Mouse (Mus musculus): ENCODE results near the gene Slc4a5. TPM values are rescaled to one million over a fixed set of nuclear protein-coding genes. Genes with fewer than 3 reads are reported as not detected.

Gene Slc4a5
- polyA plus RNA-seq, 1 experiment from 2014 or later, result 0.16 TPM

DNA sequence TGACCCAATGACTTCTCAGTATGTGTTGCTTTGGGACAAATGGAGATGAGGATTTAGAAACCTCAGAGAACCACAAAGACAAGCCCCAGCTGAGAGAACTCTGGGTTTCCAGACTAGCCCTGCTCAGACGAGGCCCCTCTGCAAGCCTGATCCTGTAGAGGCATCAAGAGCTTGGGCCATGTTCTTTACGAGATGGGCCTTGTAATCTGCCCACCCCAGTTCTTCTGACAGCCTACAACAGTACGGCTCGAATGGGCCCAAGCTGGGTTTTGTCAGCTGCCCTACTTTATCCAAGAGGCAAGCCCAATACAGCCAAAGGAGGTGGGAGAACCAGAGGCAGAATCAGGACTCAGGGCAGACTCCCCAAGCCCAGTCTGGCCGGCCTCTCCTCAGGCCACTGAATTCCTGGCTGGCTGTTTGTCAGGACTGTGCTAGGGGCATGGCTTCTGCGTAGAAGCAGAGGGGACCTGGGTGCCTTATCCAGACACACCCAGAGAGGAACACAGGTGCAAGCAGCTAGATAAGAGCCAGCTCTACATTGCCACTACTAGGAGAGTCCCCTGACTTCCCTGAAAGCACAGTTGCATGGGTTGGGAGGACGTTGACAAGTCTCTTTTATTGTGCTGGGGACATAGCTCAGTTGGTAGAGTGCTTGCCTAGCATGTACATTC lies 132.0 kb downstream of the Slc4a5 start:
- Histone ChIP-seq H3K4me1 (ENCODE audit: control insufficient read depth in 2 of 2, insufficient read depth in 2 of 2, low read length in 2 of 2) (peaks cover 7 to 14% of the 10 kb centered on the region in 2 experiments), H3K27me3 (ENCODE audit: control insufficient read depth, insufficient read depth, low read length) (no peaks in the 10 kb centered on the region), H3K9me3 (ENCODE audit: control insufficient read depth, low read length) (no peaks in the 10 kb centered on the region), H3K36me3 (ENCODE audit: control insufficient read depth, insufficient read depth, low read length) (peaks cover 44% of the 10 kb centered on the region), H3K9ac (ENCODE audit: low read length) (no peak overlapping the region), H3K27ac (replicated peaks in 1 of 2; ENCODE audit: control insufficient read depth in 1 of 2, insufficient read depth in 1 of 2, low read depth in 2 of 2, low read length in 2 of 2) (no peak overlapping the region), H3K4me2 (ENCODE audit: low read length) (no peak overlapping the region), H3K4me3 (ENCODE audit: control insufficient read depth in 1 of 2, insufficient read depth in 1 of 2, low read depth in 1 of 2, low read length in 2 of 2) (no peak overlapping the region)
- no peak for ATAC-seq (ENCODE audit: insufficient number of reproducible peaks, insufficient read depth, low FRiP score, low read depth)
- 82% methylated on average over 7 of the region's 7 CpGs for WGBS

DNA sequence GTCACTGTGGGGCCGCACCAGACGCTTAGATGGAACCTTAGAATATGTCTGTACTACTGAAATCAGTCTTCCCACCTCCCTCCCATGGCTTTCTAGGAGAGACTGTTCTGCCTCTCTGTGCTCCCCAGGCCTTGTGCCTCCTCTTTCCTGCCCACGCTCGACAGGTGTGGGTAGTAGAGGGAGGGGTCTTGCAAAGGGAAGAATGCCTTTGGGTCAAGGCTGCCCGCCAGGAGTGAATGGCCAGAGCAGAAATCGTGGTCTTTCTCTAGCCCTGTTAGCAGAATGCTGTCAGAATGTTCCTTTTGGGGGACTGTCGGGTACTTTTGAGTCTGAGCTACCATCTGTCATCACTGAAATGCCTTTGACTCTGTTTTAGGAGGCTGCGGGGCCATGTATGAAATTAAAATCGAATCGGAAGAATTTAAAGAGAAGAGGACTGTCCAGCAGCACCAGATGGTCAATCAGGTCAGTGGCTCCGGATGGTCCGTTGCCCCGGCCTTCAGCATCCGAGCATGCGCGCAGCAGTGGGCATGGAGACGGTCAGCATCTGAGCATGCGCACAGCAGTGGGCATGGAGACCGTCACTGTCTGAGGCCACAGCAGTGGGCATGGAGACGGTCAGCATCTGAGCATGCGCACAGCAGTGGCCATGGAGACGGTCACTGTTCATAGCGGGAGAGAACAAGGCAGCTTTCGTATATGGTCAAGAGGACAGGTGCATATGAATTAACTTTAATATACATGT lies 133.2 kb downstream of the Slc4a5 start:
- Histone ChIP-seq H3K4me1 (ENCODE audit: control insufficient read depth in 2 of 2, insufficient read depth in 2 of 2, low read length in 2 of 2) (peaks cover 7 to 16% of the 10 kb centered on the region in 2 experiments), H3K9ac (ENCODE audit: low read length) (no peak overlapping the region), H3K36me3 (ENCODE audit: control insufficient read depth, insufficient read depth, low read length) (peaks cover 51% of the 10 kb centered on the region), H3K4me3 (ENCODE audit: control insufficient read depth in 1 of 2, insufficient read depth in 1 of 2, low read depth in 1 of 2, low read length in 2 of 2) (no peak overlapping the region), H3K4me2 (ENCODE audit: low read length) (no peak overlapping the region), H3K9me3 (ENCODE audit: control insufficient read depth, low read length) (no peaks in the 10 kb centered on the region), H3K27me3 (ENCODE audit: control insufficient read depth, insufficient read depth, low read length) (no peaks in the 10 kb centered on the region), H3K27ac (replicated peaks in 1 of 2; ENCODE audit: control insufficient read depth in 1 of 2, insufficient read depth in 1 of 2, low read depth in 2 of 2, low read length in 2 of 2) (no peak overlapping the region)
- WGBS, result 95% methylated on average over 24 of the region's 24 CpGs
- ATAC-seq (ENCODE audit: insufficient number of reproducible peaks, insufficient read depth, low FRiP score, low read depth), result no peak

Other genes starting within 250 kb of the Slc4a5 start
- gene Dok1, start 186.4 kb upstream of the Slc4a5 start, polyA plus RNA-seq (2014; fragmentation: Nextera tagmentation; extraction: Ambion mirVana), result 4.3 and 6.4 TPM in 2 replicates
- 3.8 and 6.2 TPM in 2 replicates for gene Loxl3, start 185.7 kb upstream of the Slc4a5 start, polyA plus RNA-seq (2014; fragmentation: Nextera tagmentation; extraction: Ambion mirVana)
- 87.8 and 95.5 TPM in 2 replicates for gene Aup1, start 165.3 kb upstream of the Slc4a5 start, polyA plus RNA-seq (2014; fragmentation: Nextera tagmentation; extraction: Ambion mirVana)
- 42.8 and 47.6 TPM in 2 replicates for gene Htra2, start 164.6 kb upstream of the Slc4a5 start, polyA plus RNA-seq (2014; fragmentation: Nextera tagmentation; extraction: Ambion mirVana)
- 0.38 and 0.46 TPM in 2 replicates for gene Dqx1, start 162.0 kb upstream of the Slc4a5 start, polyA plus RNA-seq (2014; fragmentation: Nextera tagmentation; extraction: Ambion mirVana)
- 0.30 and 1.9 TPM in 2 replicates for gene Tlx2, start 149.5 kb upstream of the Slc4a5 start, polyA plus RNA-seq (2014; fragmentation: Nextera tagmentation; extraction: Ambion mirVana)
- gene Pcgf1, start 142.0 kb upstream of the Slc4a5 start, polyA plus RNA-seq (2014; fragmentation: Nextera tagmentation; extraction: Ambion mirVana), result 14.1 and 16.8 TPM in 2 replicates
- 0.28 TPM in 1 of 2 replicates, not detected in the other for gene Lbx2, start 133.5 kb upstream of the Slc4a5 start, polyA plus RNA-seq (2014; fragmentation: Nextera tagmentation; extraction: Ambion mirVana)
- gene Ccdc142, start 118.2 kb upstream of the Slc4a5 start, polyA plus RNA-seq (2014; fragmentation: Nextera tagmentation; extraction: Ambion mirVana), result 1.6 and 2.2 TPM in 2 replicates
- gene Gm42688, start 118.2 kb upstream of the Slc4a5 start, polyA plus RNA-seq (2014; fragmentation: Nextera tagmentation; extraction: Ambion mirVana), result 1.3 and 1.5 TPM in 2 replicates
- 179 and 180 TPM in 2 replicates for gene Mrpl53, start 110.8 kb upstream of the Slc4a5 start, polyA plus RNA-seq (2014; fragmentation: Nextera tagmentation; extraction: Ambion mirVana)
- gene Mogs, start 104.3 kb upstream of the Slc4a5 start, polyA plus RNA-seq (2014; fragmentation: Nextera tagmentation; extraction: Ambion mirVana), result 17.8 and 21.6 TPM in 2 replicates
- gene Wbp1, start 98.3 kb upstream of the Slc4a5 start, polyA plus RNA-seq (2014; fragmentation: Nextera tagmentation; extraction: Ambion mirVana), result 76.0 and 94.5 TPM in 2 replicates
- 10.3 and 11.3 TPM in 2 replicates for gene Ino80b, start 94.4 kb upstream of the Slc4a5 start, polyA plus RNA-seq (2014; fragmentation: Nextera tagmentation; extraction: Ambion mirVana)
- gene Rtkn, start 84.4 kb upstream of the Slc4a5 start, polyA plus RNA-seq (2014; fragmentation: Nextera tagmentation; extraction: Ambion mirVana), result 9.9 and 11.6 TPM in 2 replicates
- gene Wdr54, start 63.4 kb upstream of the Slc4a5 start, polyA plus RNA-seq (2014; fragmentation: Nextera tagmentation; extraction: Ambion mirVana), result 6.0 and 6.2 TPM in 2 replicates
- 0.31 and 0.43 TPM in 2 replicates for gene 1700003E16Rik, start 63.4 kb upstream of the Slc4a5 start, polyA plus RNA-seq (2014; fragmentation: Nextera tagmentation; extraction: Ambion mirVana)
- 53.1 and 60.2 TPM in 2 replicates for gene Dctn1, start 53.9 kb upstream of the Slc4a5 start, polyA plus RNA-seq (2014; fragmentation: Nextera tagmentation; extraction: Ambion mirVana)
- gene Mthfd2, start 106.1 kb downstream of the Slc4a5 start, polyA plus RNA-seq (2014; fragmentation: Nextera tagmentation; extraction: Ambion mirVana), result 23.2 and 24.1 TPM in 2 replicates
- gene Mob1a, start 106.2 kb downstream of the Slc4a5 start, polyA plus RNA-seq (2014; fragmentation: Nextera tagmentation; extraction: Ambion mirVana), result 34.9 and 36.2 TPM in 2 replicates
- gene Bola3, start 129.3 kb downstream of the Slc4a5 start, polyA plus RNA-seq (2014; fragmentation: Nextera tagmentation; extraction: Ambion mirVana), result 297 and 314 TPM in 2 replicates
- 22.8 and 28.9 TPM in 2 replicates for gene Tet3, start 239.3 kb downstream of the Slc4a5 start, polyA plus RNA-seq (2014; fragmentation: Nextera tagmentation; extraction: Ambion mirVana)